Mouse (Mus musculus) G1E (cell line): ENCODE measurements around the gene Sorcs3.

Source experiments
- CTCF ChIP-seq: IDR thresholded peaks from 2 replicates; pipeline ENCODE4 v1.5.1; 2012; ENCODE audit warnings: low read depth, low read length, inconsistent platforms, mixed read lengths
- GATA1 ChIP-seq: IDR thresholded peaks from 2 replicates; pipeline ENCODE4 v1.6.1; 2012; ENCODE audit warnings: borderline replicate concordance, low read length, inconsistent platforms, mixed read lengths
- GATA2 ChIP-seq: IDR thresholded peaks from 2 replicates; pipeline ENCODE4 v1.6.1; 2012; ENCODE audit warnings: low read depth, low read length, inconsistent platforms, borderline replicate concordance

- TF ChIP-seq CTCF: no peak
- TF ChIP-seq GATA1: no peak
- no peak for TF ChIP-seq GATA2
These were observed 255.3 kb downstream of the Sorcs3 start for GRCm38 (mm10) chr19:48461141-48461540.
